Mouse (Mus musculus): ENCODE data around the gene Cbx7.

The Cbx7 gene

DNA sequence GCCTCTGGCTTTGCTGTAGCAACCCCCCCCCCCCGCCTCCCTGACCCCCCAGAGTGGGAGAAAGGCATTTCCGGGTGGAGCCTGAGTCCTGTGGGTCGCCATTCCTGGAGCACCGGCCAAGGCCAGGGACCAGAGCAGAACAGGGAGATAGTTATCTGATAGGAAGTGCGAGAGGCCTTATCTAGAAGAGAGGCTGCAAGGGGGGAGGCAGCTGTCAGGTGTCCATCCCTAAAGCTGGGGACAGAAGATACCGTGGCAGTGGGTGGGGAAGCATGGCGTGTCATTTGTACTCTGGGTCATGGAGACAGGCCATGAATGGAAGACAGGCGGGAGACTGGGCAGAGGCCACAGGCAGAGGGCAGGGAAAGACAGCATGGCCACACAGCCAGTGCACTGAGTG is 29.8 kb upstream of the Cbx7 start:
- DNase-seq = no peak

DNA sequence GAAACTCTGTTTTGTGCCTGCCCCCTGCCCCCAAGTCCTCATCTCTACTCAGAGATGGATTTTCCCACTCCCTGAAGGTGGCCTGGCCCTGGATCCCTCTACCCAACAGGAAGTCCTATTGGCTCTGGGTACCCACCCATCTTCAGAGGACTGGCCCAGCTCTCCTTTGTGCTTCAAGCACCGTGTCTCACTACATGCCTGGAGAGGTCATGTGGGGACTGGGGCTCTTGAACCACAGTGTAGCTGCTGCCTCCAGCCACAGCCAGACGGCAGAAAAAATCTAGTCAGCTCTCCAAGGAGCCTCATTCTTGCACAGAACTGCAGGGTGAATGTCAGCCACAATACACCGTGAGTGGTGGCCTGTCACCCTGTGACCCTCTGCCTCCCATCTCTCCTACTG is 27.1 kb upstream of the Cbx7 start:
- no peak for DNase-seq

DNA sequence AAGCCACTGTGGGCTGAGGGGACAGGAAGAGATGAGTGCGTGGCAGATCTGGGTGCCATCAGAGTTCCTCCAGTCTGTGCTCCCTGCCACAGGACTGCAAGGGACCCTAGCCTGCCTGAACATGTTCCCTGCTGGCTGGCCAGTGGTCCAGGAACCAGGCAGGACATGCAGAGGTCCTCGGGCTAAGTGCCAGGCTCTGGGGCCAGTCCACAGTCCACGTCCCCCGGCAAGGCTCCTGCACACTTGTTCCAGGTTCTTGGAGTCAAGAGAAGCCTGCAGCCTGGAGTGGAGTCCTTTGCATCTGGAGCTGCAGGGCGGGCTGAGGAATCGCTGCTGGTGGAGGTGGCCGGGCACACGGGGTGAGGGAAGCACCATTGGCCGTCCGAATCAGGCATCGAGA is 25.9 kb upstream of the Cbx7 start:
- DNase-seq = no peak

DNA sequence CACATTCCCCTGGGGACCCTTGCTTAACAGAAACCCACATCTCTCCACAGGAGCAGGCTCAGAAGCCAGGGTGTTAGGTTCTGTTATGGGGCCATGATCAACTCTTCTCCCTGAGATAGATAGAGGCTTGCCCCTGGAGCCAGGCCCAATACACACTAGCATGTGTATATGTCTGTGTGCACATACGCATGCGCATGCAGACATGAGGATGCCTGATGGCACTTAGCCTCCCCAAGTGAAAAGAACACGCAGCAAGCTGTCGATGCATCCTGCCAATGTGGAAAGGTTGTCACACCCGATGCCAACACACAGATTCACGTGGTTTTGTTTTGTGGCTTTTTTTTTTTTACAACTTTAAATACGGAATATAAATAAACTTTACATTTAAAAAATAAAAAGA is 24.6 kb upstream of the Cbx7 start:
- no peak for DNase-seq

DNA sequence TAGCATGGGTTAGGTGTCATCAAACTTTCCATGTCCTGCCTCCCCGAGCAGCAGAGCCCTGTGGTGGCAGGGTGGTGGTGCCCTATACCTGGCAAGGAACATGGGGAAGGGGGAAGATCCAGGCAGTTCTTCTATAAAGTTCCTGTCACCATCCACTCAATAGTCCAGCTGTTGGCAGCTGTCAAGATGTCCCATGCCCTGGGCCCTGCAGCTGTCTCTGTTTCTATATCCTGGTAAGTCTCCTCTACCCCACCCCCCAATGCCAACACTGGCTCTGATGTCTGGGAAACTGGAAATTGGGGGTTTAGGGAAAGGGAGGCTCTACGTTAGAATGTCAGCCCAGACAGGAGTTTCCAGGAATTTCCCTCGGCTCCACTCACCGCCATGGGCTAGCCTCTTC is 23.6 kb upstream of the Cbx7 start:
- no peak for DNase-seq

DNA sequence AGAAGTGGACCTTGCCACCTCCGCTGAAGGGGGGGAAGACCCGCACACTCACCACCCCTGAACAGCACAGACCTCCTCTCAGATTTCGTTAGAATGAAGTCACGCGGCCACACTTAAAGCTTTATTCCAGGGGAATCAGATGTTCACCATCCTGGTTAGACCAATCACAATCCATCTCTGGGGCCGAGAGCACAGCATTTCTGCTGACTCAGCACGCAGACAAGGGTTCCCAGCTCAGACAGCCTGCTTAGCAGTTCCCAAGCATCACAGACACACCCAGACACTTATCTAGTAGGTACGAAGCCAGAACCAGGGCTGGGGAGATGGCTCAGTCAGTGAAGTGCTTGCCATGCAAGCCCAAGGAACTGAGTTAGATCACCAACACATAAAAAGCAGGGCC is 15.3 kb upstream of the Cbx7 start:
- DNase-seq = no peak

DNA sequence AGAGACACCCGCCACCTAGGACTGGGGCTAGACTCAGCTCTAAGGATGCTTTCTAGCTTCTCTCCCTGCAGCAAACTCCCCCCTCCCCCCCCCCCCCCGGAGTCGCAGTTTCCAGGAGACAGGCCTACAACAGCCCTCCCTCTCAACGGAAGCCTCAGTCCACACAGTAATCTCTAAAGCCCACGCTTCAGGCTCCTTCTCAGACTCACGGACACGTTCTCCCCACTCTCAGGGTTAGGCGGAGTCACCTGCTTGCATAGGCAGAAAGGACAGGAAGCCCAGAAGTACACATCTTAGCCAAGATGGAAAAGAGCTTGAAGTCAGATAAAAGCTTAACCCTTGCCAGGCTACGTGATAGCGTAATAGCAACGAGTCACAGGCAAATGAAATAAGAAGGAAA is 14.6 kb upstream of the Cbx7 start:
- no peak for DNase-seq

DNA sequence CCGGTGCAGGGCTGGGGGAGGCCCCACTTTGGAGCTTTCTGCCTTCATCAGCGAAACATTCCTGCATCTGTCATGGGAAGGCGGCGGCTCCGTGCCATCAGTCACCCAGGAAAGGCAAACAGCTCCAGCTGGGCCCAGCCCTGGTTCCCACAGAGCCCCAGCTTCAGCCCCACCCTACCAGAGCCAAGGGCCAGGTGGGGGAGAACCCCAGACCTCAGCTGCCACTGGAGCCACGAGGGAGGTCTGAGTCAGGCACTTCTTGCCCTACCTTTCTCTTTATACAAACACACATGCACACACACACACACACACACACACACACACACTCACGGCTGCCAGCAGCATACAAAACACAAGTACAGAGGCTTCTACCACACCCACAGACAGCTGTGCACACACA is 13.2 kb upstream of the Cbx7 start:
- DNase-seq = no peak

DNA sequence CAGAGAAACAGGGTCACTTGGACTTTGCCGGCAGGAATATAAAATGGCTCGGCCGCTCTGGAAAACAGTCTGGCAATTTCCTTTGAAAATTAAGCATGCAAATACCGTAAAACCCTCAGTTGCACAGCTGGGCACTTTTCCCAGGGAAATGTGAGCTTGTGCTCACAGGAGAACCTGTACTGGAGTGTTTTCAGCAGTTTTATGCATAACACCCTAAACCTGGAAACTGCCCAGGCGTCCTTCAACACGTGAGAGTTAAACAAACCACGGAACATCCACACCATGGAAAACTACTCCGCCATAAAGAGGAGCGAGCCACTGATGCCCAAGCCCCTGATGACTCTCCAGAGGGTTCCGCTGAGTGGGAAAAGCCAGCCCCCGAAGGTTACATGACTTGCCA is 9.8 kb upstream of the Cbx7 start:
- no peak for DNase-seq

DNA sequence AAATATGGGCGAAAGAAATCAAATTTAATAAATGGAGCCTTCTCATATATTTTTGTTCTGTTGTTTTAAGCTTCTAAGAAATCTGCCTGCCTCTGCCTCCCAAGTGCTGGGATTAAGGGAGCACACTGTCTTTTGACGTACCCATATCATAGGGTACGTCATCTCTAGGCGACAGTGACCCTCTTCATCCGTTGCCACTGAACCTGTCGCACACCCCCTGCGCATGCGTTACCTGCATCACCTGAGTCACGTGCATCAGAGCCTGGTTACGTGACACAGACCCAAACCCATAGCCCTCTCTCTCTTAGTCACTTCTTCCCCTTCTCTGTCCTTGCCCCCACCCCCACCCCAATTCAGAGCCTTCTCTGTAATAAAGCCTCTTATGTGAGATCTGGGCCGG is 1.3 kb upstream of the Cbx7 start:
- no peak for DNase-seq

DNA sequence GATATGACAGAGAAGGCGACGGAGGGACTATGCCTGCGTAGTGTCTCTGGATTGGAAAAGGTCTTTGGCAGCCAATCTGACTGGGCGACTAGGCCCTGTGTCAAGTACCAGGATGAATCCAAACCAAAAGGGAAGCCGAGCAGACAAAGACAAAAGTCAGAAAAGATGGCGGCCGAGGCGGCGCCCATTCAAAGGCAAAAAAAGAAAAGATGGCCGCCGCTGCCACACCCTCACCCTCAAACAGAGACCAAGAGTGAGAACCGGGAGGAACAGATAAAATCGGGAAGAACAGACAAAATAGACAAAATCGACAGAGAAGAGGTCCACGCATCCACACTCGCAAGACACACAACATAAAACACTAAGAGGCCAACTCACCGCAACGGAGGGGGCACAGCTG is 428 bp downstream of the Cbx7 start:
- no peak for DNase-seq

DNA sequence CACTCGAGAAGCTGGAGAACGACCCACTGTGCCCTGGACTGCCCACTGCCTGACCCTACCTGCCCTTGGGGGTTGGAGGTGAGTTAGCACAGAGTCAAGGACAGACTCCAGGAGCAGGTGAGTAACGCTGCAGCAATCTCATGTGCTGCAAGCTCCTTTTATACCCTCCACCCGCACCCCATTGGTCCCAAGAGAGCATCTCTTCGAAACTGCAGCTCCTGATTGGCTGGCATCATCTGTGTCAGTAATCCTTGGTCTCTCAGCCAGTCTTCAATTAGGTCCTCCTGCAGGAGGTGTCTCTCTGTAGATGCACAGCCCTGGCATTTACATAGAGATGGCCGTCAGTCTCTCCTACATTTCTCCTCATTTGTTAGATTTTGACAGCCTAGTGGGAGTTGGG is 3.6 kb downstream of the Cbx7 start:
- no peak for DNase-seq

DNA sequence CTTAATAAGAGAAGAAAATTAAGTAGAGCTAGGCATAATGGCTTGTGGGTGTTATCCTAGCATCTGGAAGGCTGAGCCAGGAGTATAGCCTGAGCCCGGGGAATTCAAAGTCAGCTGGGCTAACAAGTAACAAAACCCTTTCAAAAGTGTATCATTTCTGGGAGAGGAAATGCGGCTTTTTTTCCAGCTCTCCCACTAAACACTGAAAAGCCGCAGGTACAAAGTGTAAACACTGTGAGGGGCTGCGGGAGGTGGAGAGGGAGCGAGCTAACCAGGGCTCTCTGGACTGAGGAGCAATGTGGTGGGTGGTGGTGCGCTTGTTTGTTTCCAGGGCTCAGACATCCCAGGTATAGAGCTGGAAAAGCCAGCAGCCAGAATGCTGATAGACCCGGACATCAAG is 6.5 kb downstream of the Cbx7 start:
- no peak for DNase-seq

DNA sequence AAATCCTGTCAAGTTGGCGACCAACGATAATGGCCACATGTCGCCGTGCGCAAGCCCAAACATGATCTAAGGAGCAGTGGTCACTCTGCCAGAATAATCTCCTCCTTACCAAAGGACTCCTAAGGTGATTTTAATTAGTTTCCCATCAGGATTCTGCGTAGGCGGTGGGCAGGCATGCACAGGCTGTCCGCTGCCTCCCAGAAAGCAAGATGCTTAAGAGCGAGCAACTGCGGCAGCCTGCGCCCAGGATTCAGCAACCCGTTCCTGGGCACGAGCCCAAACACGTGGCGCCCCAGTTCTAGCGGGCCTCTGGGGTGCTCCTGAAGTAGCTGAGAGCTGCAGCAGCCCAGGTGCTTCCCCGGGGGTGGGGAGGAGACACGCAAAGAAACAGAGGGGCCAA is 8.3 kb downstream of the Cbx7 start:
- DNase-seq = peak; percentile 87

DNA sequence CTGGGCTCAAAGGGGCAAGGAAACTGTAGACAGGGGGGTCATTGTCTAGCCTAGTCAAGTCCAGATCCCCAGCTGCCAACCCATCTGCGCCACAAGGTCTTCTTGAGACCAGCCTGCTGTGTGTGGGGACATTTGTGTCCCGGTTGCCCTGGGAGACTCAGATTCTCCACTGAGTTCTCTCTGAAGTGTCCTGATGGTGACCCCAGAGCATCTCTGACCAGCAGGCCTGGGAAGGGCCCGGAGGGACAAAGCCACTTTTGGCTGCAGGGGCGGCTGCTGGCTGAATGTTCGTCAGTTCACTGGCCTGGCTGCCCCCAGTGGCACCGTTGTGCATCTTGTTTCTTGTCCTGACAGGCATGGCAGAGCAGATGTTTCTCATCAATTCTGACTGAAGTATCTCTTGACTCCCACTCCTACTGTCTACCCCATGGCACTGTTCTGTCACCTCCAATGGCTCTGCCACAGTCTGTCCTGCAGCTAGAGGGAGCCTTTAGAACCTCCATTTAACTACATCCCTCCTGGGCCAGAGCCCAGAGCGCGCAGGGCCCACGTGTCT is 9.5 kb downstream of the Cbx7 start:
- DNase-seq = peak; percentile 21

DNA sequence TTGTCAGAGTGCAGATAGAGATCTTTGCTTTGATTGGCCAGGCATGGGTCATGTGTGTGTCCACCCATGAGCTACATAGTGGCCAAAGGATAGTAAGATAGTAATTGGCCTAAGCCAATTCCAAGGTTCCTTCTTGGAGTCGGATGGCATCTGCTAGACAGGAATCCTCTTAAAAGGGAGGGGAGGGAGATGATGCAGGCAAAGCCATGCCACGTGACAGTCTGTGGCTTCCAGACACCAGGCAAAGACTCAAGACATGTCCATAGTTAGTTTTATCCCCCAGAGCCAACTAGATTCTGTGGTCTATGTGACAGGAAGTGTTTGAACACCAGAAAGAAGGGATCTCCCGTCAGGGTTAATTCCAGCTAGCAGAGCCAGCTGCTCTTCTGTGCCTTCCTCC is 12.5 kb downstream of the Cbx7 start:
- no peak for DNase-seq

DNA sequence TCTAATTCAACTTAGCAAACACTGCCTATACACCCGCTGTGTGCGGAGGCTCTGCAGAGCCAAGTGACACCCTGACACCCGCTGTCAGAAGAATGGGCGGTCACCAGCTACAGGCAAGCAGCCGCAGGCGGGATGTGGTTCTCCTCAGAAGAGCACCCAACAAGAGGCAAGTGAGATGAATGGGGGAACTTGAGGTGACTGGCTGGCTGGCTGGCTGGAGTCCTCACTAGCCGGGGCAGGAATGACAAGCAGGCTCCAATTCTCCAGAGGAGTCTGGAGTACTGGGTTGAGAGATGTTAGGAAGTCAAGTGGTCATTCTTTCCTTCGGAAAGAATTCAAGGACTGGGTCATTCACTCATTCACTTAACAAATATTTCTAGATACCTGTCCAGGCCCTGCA is 14.4 kb downstream of the Cbx7 start:
- DNase-seq = no peak

DNA sequence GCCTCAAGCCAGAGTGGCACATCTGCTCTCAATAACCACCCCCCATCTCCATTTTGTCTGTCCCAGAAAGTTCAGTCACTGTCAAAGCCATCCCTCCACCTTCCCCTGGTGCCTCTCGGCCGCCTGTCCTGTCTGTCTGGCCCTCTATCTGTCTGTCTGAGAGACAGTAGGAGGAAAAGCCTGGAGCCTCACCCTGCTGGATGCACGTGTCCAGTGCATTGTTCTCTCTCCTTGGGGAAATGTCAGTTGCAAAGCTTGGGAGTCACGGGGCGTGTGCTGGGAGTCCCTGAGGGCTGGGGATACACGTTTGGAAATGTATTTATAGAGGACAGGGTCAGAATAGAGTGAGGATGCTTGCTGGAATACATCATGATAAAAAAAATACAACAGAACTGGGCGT is 17.4 kb downstream of the Cbx7 start:
- no peak for DNase-seq

DNA sequence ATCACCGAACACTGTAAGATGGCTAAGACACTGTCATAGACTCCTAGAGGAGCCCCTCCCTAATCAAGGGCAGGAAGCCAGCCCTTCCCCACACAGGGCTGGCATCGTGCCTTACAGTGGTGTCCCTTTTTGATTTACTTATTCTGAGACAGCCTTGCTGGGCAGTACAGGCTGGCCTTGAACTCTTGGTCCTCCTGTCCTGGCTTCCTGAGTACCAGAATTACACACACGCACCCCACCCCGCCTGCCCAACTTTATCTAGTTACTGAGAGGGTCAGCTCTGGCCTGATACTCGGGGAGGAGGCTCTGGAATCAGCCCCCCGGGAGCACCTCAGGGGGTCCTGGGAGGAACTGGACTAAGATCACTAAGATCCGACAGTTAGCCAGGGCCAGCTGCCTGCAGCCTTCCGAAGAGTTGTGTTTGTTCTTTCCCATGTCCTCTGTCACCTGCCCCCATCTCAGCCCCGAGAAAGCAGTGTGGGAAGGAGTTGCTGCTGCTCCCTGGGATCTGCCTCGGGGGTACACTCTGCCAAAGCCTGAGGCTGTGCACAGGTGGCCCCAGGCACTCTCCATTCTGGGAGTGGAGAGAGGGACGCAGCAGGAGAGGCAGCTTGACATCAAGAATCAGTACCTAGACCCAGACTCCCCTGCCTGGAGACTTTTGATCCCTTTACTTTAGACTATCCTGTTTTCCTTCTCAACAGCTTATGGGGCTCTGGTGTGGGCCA is 18.3 kb downstream of the Cbx7 start:
- no peak for DNase-seq

DNA sequence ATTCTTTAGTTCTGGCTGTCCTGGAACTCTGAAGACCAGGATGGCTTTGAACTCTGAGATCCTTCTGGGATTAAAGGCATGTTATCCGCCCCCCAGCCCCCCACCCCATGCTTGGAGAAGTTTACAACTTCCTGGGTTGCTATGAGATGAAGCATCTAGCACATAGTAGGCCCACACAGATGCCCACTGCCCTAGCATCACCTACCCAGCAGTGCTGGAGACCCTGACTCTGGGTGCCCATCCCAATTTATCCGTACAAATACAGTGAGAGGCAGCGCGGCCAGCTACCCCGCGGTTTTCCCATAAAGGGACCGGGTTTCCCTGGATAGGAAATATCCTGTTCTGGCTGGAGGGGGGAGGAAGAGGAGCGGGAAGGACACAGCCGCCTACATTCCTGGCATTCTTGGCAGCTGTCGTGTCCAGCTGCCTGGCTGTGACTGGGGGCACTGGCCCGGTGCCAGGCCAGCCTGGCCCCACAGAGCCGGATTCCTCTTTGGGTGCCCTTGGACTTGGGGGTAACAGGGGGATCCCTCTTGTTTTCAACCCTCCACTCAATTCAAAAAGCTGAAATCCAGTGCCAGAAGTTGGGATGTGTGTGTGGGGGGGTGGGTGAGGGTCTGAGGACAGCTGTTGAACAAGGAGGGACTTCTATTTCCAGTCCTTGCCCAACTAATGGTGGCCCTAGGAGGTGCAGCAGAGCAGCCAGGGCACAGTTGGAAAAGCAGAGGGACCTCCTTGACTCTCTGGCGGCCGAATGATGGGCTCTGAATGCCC is 19.0 kb downstream of the Cbx7 start:
- no peak for DNase-seq

DNA sequence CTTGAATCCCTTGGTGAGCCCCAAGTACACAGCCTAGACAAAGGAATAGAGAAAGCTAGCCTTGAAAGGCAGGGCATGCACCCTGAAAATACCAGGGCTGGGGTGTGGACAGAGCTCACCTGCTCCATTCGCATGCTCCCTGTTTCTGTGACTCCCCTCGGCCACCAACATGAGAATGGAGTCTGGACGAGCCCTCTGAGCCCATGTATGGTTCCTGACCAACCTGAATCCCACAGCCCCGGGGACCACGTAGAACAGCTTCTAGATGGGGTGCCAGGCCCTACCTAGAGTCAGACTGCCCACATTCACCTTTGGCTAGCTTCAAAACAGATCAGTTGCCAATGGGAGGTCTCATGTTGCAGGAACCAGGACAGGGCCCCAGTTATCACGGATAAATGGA is 19.7 kb downstream of the Cbx7 start:
- DNase-seq = no peak

DNA sequence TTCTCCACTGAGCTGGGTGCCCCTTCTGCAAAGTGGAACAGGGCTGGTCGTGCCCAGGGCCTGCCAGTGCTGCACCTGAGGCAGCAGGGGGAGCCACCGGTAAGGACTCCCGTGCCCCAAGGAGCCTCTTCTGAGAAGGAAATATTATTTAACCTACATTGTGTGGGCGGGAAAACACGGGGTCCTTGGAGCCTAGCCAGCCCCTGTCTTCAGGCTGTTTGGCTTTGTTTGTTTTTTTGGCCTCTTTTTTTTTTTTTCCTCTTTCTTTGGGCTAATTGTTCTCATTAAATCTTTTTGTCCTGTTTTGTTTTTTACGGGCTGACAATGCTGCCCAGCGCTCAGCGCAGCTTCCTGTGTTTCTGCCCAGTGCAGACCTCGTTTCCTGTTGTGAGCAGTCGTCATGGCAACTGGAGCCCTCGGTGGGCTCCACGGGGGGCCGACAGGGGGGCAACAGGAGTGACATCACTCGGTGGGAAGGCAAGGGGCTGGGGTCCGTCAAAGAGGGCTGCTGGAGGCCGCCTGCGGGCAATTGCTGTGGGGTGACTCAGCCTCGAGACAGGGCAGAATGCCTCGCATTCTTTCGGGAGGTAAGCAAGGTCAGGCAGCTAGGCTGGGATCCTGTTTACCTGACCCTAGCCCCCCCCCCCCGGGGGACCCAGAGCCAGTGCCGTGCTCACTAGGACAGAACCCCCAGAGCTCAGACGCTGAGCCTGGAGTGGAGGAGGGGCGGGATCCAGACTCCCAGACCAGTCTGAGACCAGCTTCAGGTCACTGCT is 20.5 kb downstream of the Cbx7 start:
- peak; percentile 82 for DNase-seq

DNA sequence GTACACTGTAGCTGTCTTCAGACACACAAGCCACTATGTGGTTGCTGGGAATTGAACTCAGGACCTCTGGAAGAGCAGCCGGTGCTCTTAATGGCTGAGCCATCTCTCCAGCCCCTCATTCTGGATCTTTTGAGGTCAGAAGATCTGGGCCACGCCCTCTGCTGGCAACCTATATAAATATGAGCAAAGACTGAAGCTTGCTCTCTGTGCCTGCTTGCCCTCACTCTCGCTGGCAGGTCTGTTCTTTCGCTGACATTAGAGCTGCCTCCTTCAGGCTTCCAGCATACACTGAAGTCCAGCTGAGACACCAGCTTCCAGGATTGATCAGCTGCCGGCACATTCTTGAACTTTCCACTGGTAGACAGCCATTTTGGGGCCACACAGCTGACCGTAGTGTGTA is 23.2 kb downstream of the Cbx7 start:
- no peak for DNase-seq

DNA sequence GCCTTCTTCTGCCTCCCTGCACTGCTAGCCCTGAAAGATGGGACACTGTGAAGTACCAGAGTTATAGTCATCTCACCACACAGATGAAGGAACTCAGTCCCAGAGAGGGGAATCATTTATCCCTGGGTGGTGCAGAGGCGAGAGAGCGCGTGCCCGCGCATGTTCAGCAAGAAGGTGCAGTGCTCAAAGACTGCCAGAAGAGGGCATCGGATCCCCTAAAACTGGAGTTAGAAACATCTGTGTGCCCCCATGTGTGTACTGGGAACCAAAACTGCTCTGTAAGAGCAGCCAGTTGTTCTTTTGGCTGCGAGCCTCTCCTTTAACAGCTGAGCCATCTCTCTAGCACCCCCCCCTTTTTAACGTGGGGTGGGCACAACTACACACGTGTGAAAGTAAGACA is 24.1 kb downstream of the Cbx7 start:
- DNase-seq = no peak
